Mouse (Mus musculus): ENCODE measurements around the gene Prkca. TPM values are rescaled to one million over a fixed set of nuclear protein-coding genes. Genes with fewer than 3 reads are reported as not detected.

Gene Prkca
- polyA plus RNA-seq, 1 experiment = 5.1 TPM

Other genes with a start within 250 kb of the Prkca start
- gene Apoh, start 574 bp downstream of the Prkca start, polyA plus RNA-seq (2012; rRNA removed) = 0.34 and 2.1 TPM in 2 replicates
- 1.1 and 2.0 TPM in 2 replicates for gene Cep112, start 81.3 kb upstream of the Prkca start, polyA plus RNA-seq (2012; rRNA removed)